Mouse (Mus musculus) thymus, postnatal 10 days (tissue): ENCODE results near the gene Prkg2.

Experiments used
- DNase-seq, 2 experiments: peaks; one replicate each; pipeline ENCODE4 v3.0.0; 2021; ENCODE audit warnings: low spot score in 2 of 2

The Prkg2 gene

GRCm38 (mm10) chr5:98900926-98901325, 136.2 kb downstream of the Prkg2 start:
- DNase-seq: no peak

- DNase-seq: no peak
Measured at GRCm38 (mm10) chr5:98897946-98898345, 139.2 kb downstream of the Prkg2 start.

GRCm38 (mm10) chr5:98894281-98894680, 142.9 kb downstream of the Prkg2 start:
- DNase-seq: no peak

GRCm38 (mm10) chr5:98890544-98891050, 146.6 kb downstream of the Prkg2 start:
- no peak for DNase-seq

GRCm38 (mm10) chr5:98882096-98882495, 155.1 kb downstream of the Prkg2 start:
- no peak for DNase-seq
